Mouse (Mus musculus) cerebellum, adult 11 months (tissue): ENCODE measurements around the gene Mpnd.
A peak's percentile ranks its signal among the peaks of the same experiment; 100 is the strongest.

Experiments used
- DNase-seq: peaks from one replicate; pipeline ENCODE4 v3.0.0; 2022

Mpnd gene

GRCm38 (mm10) chr17:55986030-55986961 is 19.2 kb upstream of the Mpnd start, which contains the start of gene Fsd1:
Fsd1 (plus strand) TSS chr17:55986509.
- peak; percentile 86 for DNase-seq

DNA sequence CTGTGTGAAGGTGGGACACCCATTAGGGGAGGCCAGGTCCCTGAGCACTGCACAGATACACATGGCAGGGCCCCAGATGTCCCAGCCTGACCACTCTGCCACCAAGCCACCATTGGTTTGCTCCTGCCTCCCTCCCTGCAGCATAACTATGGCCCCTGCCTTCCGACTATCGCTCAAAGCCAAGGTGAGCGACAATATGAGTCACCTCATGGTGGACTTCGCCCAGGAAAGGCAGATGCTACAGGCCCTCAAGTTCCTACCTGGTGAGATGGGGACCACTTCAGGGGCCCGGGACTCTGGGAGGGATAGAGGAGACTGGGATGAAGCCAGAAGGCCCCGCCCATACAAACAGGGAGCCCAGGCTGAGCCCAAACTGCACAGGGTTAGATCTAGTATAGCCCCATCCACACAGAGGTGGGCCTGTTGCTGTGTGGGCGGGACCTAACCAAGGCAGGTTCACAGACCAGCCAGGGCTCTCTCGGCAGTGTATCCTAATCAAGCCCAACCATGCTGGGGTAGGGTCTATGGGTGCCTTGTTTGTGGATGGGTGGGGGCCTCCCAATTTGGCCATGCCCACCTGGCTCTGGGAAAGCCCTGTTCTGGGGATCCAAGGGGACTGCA is 15.1 kb upstream of the Mpnd start:
- DNase-seq = no peak

GRCm38 (mm10) chr17:55996007-55996406 is 9.5 kb upstream of the Mpnd start:
- DNase-seq = no peak

GRCm38 (mm10) chr17:55999794-56000499 is 5.6 kb upstream of the Mpnd start:
- DNase-seq = no peak

- no peak for DNase-seq
These were observed 2.5 kb upstream of the Mpnd start for GRCm38 (mm10) chr17:56003000-56003399.

DNA sequence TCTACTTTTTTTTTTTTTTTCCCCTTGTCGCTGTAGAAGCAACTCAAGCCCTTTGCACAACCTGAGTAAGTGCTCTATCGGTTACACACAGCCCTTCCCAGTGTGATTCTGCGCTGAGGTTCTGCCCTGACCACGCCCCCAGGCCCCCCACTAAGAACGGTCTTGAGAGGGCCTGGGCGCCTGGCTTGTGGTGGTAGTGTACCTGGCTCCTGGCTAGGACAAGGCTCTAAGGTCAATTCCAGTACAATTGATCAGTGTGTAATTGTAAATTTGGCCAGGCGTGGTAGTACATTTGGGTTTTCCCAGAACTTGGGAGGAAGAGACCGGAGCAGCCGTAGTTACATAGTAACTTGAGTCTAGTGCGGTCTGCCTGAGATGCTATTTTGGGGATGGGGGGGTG is 1.4 kb downstream of the Mpnd start:
- DNase-seq = no peak

- DNase-seq = no peak
These were observed 2.2 kb downstream of the Mpnd start for GRCm38 (mm10) chr17:56007444-56008355.

GRCm38 (mm10) chr17:56008356-56009087 is 3.0 kb downstream of the Mpnd start:
- peak; percentile 90 for DNase-seq

DNA sequence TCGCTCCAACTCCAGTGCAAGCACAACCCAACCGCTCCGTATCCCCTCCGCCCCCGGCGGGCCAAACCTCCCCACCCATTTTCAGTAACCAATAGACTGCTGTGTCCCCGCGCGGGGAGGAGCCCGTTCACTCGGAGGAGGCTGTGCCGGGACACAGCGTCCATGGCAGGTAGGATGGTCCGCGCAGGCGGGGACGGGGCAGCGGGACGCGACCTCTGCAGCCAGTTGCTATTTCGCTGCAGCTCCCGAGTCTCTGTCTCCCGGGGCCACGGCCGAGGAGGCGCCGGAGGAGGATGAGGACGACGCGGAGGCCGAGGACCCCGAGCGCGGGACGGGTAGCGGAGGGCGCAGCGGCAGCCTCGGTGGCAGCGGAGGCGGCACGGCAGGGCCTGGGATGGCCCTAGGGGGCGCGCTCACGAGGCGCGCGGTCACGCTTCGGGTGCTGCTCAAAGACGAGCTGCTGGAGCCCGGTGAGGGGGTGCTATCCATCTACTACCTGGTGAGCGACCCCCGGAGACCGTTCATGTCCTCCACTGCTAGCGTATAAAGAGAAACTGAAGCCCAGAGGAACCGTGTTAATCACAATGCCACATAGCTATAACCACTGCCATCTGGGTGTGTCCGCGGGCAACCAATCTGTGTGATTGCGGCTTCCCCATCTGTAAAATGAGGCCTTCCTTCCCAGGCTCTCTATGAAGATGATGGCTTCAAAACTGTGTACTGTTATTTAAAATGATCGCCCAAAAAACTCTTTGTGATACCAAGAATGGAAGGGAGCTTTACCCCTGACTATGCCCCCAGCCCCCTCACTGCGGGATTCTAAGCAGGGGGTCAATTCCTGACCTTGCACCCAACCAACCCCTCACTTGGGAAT is 3.8 kb downstream of the Mpnd start:
- DNase-seq = peak; percentile 90

GRCm38 (mm10) chr17:56009962-56010240 is 4.4 kb downstream of the Mpnd start:
- no peak for DNase-seq

- DNase-seq = no peak
These were observed 4.7 kb downstream of the Mpnd start for GRCm38 (mm10) chr17:56010255-56010654.

GRCm38 (mm10) chr17:56010681-56011080 is 5.2 kb downstream of the Mpnd start:
- peak; percentile 77 for DNase-seq

DNA sequence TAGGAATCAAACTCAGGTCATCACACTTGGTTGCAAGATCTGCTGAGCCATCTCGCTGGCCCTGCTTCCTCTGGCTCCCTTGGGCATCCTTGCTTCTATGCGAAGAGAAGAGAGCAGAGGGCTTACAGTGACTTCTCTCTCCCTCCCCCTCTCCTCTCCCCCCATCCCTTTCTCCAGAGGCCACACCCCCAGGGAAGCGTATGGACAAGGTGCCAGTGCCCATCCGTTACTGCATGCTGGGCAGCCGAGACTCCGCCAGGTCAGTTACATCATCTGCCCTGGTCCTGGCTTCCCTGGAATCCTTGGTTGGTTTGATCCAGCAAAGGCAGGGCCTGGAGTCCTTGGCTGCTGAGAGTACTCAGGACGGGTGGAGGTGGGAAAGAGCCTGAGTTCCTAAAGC is 5.9 kb downstream of the Mpnd start:
- no peak for DNase-seq

GRCm38 (mm10) chr17:56015293-56015692 is 9.8 kb downstream of the Mpnd start:
- DNase-seq = no peak

GRCm38 (mm10) chr17:56016382-56016781 is 10.9 kb downstream of the Mpnd start:
- no peak for DNase-seq

DNA sequence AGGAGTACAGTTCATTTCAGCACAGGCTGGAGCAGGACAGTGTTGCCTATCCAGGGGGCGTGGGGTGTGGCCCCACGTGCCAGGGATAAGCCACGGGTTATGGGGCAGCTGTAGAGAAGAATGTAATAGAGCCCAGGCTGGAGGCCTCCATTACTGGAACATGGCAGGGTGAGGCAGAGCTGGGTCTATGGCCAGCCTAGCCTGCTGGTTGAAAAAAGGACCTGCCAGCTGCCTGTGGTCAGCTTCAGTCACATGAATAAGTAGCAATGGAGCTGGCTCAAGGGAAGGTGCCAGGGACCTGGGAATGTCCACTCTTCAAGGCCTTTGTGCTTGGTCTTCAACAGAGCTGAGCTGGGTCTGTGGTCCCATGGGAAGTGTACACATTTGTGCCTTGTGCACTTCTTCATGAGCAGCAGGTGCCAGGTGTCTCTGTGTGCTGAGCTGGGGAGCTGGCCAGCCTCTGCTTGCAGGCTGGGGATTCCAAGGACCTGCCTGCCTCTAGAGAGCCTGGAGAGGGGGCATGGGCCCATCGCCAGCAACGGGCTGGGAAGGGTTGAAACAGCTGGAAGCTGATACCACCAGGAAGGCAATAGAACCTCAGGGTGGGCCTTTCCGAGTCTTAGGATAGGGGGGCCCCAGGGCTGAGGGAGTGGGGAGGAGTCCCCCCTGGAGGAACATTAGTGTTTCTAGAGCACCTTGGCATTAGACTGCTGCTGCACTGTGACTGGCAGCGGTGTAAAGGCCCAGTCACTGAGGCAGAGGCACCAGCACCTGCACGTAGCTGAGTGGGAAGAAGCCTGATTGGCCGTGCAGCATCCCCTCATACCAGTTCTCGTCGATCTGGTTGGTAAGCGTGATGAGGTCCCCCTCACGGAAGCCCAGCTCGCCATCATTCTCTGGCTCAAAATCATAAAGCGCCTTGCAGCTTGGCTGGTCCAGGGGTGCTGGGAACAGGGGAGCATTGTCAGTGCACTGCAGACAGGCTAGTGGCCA is 11.6 kb downstream of the Mpnd start:
- DNase-seq = no peak

DNA sequence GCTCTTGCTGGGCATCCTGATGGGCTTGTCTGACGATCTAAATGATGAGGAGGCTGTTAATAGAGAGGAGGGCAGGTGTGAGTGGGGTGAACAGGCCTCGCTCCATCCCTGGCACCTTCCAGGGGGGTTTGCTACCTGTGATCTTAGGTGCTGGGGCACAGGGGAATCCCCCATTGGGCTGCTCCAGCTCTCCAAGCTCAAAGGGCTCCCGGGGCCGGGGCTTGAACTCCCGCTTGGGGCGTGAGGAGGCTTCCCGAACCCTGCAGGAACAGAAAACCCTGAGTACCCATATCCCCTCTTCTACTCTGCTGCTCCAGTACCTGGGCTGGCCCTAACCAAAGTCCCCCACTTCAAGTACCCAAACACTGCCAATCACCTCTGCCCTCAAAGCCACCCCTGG is 12.3 kb downstream of the Mpnd start:
- DNase-seq = no peak

DNA sequence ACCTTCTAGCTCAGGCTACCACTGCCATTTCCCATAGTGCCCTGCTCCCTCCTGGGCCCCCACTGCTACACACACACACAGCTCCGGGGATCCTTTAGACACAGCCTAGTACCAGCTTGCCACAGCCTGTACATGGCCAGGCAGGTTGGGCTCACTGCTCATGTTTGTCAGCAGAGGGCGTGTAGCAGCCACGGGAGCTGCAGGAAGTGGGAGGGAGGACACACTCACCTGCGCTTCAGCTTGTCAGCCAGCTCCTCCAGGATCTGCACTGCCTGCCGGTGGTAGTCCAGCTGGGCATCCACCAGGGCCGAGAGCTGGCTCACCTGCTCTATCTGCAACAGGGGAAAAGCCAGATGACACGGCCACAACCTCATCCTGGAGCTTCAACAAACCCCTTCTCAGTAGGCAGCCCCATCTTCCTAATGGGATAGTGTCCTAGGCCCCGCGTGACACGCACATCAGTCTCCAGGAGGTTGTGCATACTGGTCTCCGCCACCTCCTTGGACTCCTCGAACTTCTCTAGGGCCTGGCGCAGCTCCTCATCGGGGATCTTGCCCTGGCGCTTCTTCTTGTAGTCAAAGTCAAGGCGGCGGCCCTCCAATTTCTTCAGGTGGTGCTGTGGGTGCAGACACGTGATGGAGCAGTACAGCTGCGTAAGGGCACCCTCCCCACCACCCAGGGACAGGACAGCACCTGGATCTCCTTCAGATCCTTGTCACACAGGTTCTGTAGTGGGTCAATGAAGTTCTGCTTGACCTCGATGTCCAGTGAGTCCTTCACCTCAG is 13.0 kb downstream of the Mpnd start:
- peak; percentile 80 for DNase-seq
